Mouse (Mus musculus): ENCODE measurements at regions not wholly inside any gene's neighbourhood (a gene's known extent, or its start where the extent isn't known, plus 50 kb on each side); places are given as distances from the start of the nearest gene placed in this dataset.

DNA sequence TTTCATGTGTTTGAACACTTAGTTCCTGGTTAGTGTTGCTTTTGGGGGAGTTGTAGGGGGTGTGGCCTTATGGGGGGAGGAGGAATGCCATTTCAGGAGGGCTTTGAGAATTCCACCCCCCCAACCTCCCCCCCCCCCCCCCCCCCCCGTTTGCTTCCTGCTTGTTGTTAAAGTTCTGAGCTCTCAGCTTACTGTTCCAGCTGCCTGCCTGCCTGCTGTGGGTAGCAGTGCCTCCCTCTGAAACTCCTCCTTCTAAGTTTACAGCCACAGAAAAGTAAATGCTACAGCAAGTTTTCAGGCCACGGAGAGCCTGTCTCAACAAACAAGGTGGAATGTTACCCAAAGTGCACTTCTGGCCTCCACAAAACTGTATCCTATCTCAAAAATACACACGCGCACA, 233.1 kb downstream of the Spry2 start:
- Histone ChIP-seq H3K4me1 (ENCODE audit: control insufficient read depth in 1 of 2, insufficient read depth in 2 of 2, low read length in 2 of 2) (no peaks in the 10 kb centered on the region), H3K9ac (ENCODE audit: control insufficient read depth, low read depth, low read length, poor library complexity, severe bottlenecking) (no peak overlapping the region), H3K79me2 (ENCODE audit: control insufficient read depth, insufficient read depth, low read length, poor library complexity) (no peaks in the 10 kb centered on the region), H3K36me3 (ENCODE audit: control insufficient read depth in 1 of 2, insufficient read depth in 2 of 2, low read length in 2 of 2) (no peaks in the 10 kb centered on the region), H3K27me3 (ENCODE audit: control insufficient read depth in 1 of 2, insufficient read depth in 2 of 2, low read length in 2 of 2) (no peaks in the 10 kb centered on the region), H3K4me3 (ENCODE audit: control insufficient read depth in 1 of 2, insufficient read depth in 1 of 2, low read depth in 2 of 2, low read length in 2 of 2) (no peak overlapping the region), H3K27ac (ENCODE audit: control insufficient read depth, low read depth, low read length) (no peak overlapping the region), H3K9me3 (replicated peaks; ENCODE audit: insufficient read depth, low read length) (no peaks in the 10 kb centered on the region)
- no peak for DNase-seq (ENCODE audit: low read depth, low spot score)
- TF ChIP-seq SMC3 (IDR thresholded peaks at IDR 0.05; ENCODE audit: low read depth, low read length) (no peak), ETS1 (IDR thresholded peaks at IDR 0.05; ENCODE audit: low read depth, low read length) (no peak), MAFK (IDR thresholded peaks at IDR 0.05; ENCODE audit: borderline replicate concordance, low read depth, low read length) (no peak), USF1 (IDR thresholded peaks at IDR 0.05; ENCODE audit: low read depth, low read length) (no peak), ZC3H11A (IDR thresholded peaks at IDR 0.05; ENCODE audit: low read depth, low read length) (no peak), CHD1 (IDR thresholded peaks at IDR 0.05; ENCODE audit: low read depth, low read length) (no peak), POLR2AphosphoS2 (IDR thresholded peaks at IDR 0.05; ENCODE audit: low read length) (no peak), MYB (IDR thresholded peaks at IDR 0.05; ENCODE audit: low read depth, low read length) (no peak), RCOR1 (IDR thresholded peaks at IDR 0.05; ENCODE audit: low read depth, low read length) (no peak), GATA1 (IDR thresholded peaks at IDR 0.05; ENCODE audit: low read depth, low read length) (no peak), MAX (IDR thresholded peaks at IDR 0.05; ENCODE audit: low read length) (no peak), TAL1 (IDR thresholded peaks at IDR 0.05; ENCODE audit: low read length) (no peak), MAZ (IDR thresholded peaks at IDR 0.05; ENCODE audit: low read depth, low read length) (no peak), EP300 (IDR thresholded peaks at IDR 0.05; ENCODE audit: low read depth in 1 of 2, low read length in 2 of 2) (no peak), POLR2AphosphoS5 (IDR thresholded peaks at IDR 0.05; ENCODE audit: borderline replicate concordance, low read depth, low read length) (no peak)

DNA sequence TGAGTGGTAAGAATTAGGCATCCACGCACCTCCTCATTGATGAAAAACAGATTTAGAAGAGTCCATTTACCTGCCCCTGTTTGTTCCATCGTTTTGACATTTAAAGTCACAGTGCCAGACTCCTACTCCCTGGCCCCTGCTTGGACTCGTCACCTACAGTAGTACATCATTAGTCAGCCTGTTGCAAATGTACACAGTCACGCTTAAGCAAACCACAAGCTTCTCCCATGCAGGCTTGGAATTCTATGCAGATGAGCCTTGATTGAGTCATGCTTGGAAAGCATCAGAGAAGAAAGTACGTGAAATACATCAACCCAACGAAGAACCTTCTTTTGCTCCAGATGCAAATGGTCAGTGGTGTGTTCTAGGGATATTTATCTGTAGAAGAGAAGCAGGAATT, 233.8 kb downstream of the Spry2 start:
- no peaks in the 10 kb centered on the region for H3K4me1 ChIP-seq (ENCODE audit: control insufficient read depth in 1 of 2, insufficient read depth in 2 of 2, low read length in 2 of 2)
- H3K9ac ChIP-seq (ENCODE audit: control insufficient read depth, low read depth, low read length, poor library complexity, severe bottlenecking), result no peak overlapping the region
- no peaks in the 10 kb centered on the region for H3K9me3 ChIP-seq (replicated peaks; ENCODE audit: insufficient read depth, low read length)
- no peaks in the 10 kb centered on the region for H3K27me3 ChIP-seq (ENCODE audit: control insufficient read depth in 1 of 2, insufficient read depth in 2 of 2, low read length in 2 of 2)
- no peaks in the 10 kb centered on the region for H3K79me2 ChIP-seq (ENCODE audit: control insufficient read depth, insufficient read depth, low read length, poor library complexity)
- TF ChIP-seq POLR2A (IDR thresholded peaks at IDR 0.05; ENCODE audit: control insufficient read depth in 1 of 2, insufficient read depth in 1 of 2, low read depth in 1 of 2, low read length in 2 of 2, poor library complexity in 1 of 2), result no peak
- no peak for TF ChIP-seq ETS1 (IDR thresholded peaks at IDR 0.05; ENCODE audit: low read depth, low read length)
- TF ChIP-seq CTCF (IDR thresholded peaks at IDR 0.05 in 2 of 3, conservative IDR thresholded peaks at IDR 0.05 in 1 of 3; ENCODE audit: control insufficient read depth in 1 of 3, insufficient read depth in 1 of 3, low read depth in 2 of 3, low read length in 3 of 3, poor library complexity in 1 of 3, severe bottlenecking in 1 of 3), result no peak
- no peak for TF ChIP-seq POLR2AphosphoS2 (IDR thresholded peaks at IDR 0.05; ENCODE audit: low read length)
- no peak for TF ChIP-seq TAL1 (IDR thresholded peaks at IDR 0.05; ENCODE audit: low read length)
- TF ChIP-seq MAZ (IDR thresholded peaks at IDR 0.05; ENCODE audit: low read depth, low read length), result no peak
- no peak for TF ChIP-seq TCF12 (IDR thresholded peaks at IDR 0.05; ENCODE audit: low read depth, low read length)
- no peak for TF ChIP-seq ZKSCAN1 (IDR thresholded peaks at IDR 0.05; ENCODE audit: low read depth, low read length)
- TF ChIP-seq HCFC1 (IDR thresholded peaks at IDR 0.05; ENCODE audit: low read depth, low read length), result no peak
- TF ChIP-seq MXI1 (IDR thresholded peaks at IDR 0.05; ENCODE audit: low read depth, low read length), result no peak
- no peak for TF ChIP-seq UBTF (IDR thresholded peaks at IDR 0.05; ENCODE audit: borderline replicate concordance, insufficient read depth, low read depth, low read length)
- no peak for TF ChIP-seq TBP (IDR thresholded peaks at IDR 0.05; ENCODE audit: low read depth, low read length)
- TF ChIP-seq NELFE (IDR thresholded peaks at IDR 0.05; ENCODE audit: low read depth, low read length), result no peak
- H3K36me3 ChIP-seq (ENCODE audit: control insufficient read depth in 1 of 2, insufficient read depth in 2 of 2, low read length in 2 of 2), result no peaks in the 10 kb centered on the region
- H3K4me3 ChIP-seq (ENCODE audit: control insufficient read depth in 1 of 2, insufficient read depth in 1 of 2, low read depth in 2 of 2, low read length in 2 of 2), result no peak overlapping the region
- no peak overlapping the region for H3K27ac ChIP-seq (ENCODE audit: control insufficient read depth, low read depth, low read length)
- no peak for DNase-seq (ENCODE audit: low read depth, low spot score)
